Mouse (Mus musculus) regulatory T cell (primary cell): ENCODE results near the gene Atic.

ENCODE experiments used
- in situ Hi-C: fragments of 300-600 bp; cut with MboI, MseI; formaldehyde crosslinking; loops from one replicate; pipeline ENCODE4 v1.15.1; 2025; ENCODE audit warnings: high pct_unique_total_duplicates

Atic gene

GRCm38 (mm10) chr1:71556688-71557612 is at the start of gene Atic:
TSS of gene Atic (plus strand) at chr1:71557150.
- in situ Hi-C loops: loop anchor here (5.0 to 10.0 kb wide), 2 partner anchors 450 to 1158 kb away; partner anchors contain the start of gene Rpl37a

GRCm38 (mm10) chr1:71507251-71507650 is 49.7 kb upstream of the Atic start:
- in situ Hi-C loops: loop anchor here (25.0 kb wide), 1 partner anchor 1245 kb away; no protein-coding TSS in a partner anchor

- in situ Hi-C loops: loop anchor here (25.0 kb wide), 1 partner anchor 1253 kb away; no protein-coding TSS in a partner anchor
Measured at GRCm38 (mm10) chr1:71515041-71515440, 41.9 kb upstream of the Atic start.

- in situ Hi-C loops: no loop called here
Measured at GRCm38 (mm10) chr1:71528808-71529648, 27.9 kb upstream of the Atic start.

GRCm38 (mm10) chr1:71530779-71531178 is 26.2 kb upstream of the Atic start:
- in situ Hi-C loops: no loop called here

- in situ Hi-C loops: no loop called here
Measured at GRCm38 (mm10) chr1:71531653-71532052, 25.3 kb upstream of the Atic start.

GRCm38 (mm10) chr1:71539641-71540040 is 17.3 kb upstream of the Atic start:
- in situ Hi-C loops: no loop called here

- in situ Hi-C loops: no loop called here
Measured at GRCm38 (mm10) chr1:71540437-71540836, 16.5 kb upstream of the Atic start.

- in situ Hi-C loops: loop anchor here (10.0 kb wide), 1 partner anchor 1164 kb away; the partner anchor contains the start of gene Rpl37a
Measured at GRCm38 (mm10) chr1:71550626-71551195, 6.2 kb upstream of the Atic start.

GRCm38 (mm10) chr1:71560626-71561025 is 3.7 kb downstream of the Atic start:
- in situ Hi-C loops: no loop called here

GRCm38 (mm10) chr1:71564291-71564690 is 7.3 kb downstream of the Atic start:
- in situ Hi-C loops: no loop called here

GRCm38 (mm10) chr1:71567884-71568605 is 11.1 kb downstream of the Atic start:
- in situ Hi-C loops: no loop called here

- in situ Hi-C loops: no loop called here
Measured at GRCm38 (mm10) chr1:71570116-71570515, 13.2 kb downstream of the Atic start.

GRCm38 (mm10) chr1:71575987-71576386 is 19.0 kb downstream of the Atic start:
- in situ Hi-C loops: loop anchor here (25.0 kb wide), 1 partner anchor 1036 kb away; no protein-coding TSS in a partner anchor

- in situ Hi-C loops: loop anchor here (25.0 kb wide), 1 partner anchor 1035 kb away; no protein-coding TSS in a partner anchor
Measured at GRCm38 (mm10) chr1:71576837-71577236, 19.9 kb downstream of the Atic start.

- in situ Hi-C loops: loop anchor here (25.0 kb wide), 1 partner anchor 1033 kb away; no protein-coding TSS in a partner anchor
Measured at GRCm38 (mm10) chr1:71579526-71579925, 22.6 kb downstream of the Atic start.

GRCm38 (mm10) chr1:71580408-71580807 is 23.5 kb downstream of the Atic start:
- in situ Hi-C loops: loop anchor here (10.0 to 25.0 kb wide), 2 partner anchors 534 to 1032 kb away; no protein-coding TSS in a partner anchor

GRCm38 (mm10) chr1:71583302-71583701 is 26.4 kb downstream of the Atic start:
- in situ Hi-C loops: loop anchor here (10.0 to 25.0 kb wide), 2 partner anchors 531 to 1029 kb away; no protein-coding TSS in a partner anchor

- in situ Hi-C loops: loop anchor here (10.0 to 25.0 kb wide), 2 partner anchors 531 to 1028 kb away; no protein-coding TSS in a partner anchor
Measured at GRCm38 (mm10) chr1:71583900-71584299, 26.9 kb downstream of the Atic start.

GRCm38 (mm10) chr1:71586658-71587057 is 29.7 kb downstream of the Atic start:
- in situ Hi-C loops: loop anchor here (10.0 to 25.0 kb wide), 2 partner anchors 528 to 1026 kb away; no protein-coding TSS in a partner anchor
